Mouse (Mus musculus): ENCODE results near the gene Abhd11. TPM values are rescaled to one million over a fixed set of nuclear protein-coding genes. Genes with fewer than 3 reads are reported as not detected.
"Not testable (repeated sequence)": the region's sequence is repeated elsewhere in the genome, so short reads cannot be mapped to it uniquely, and the experiment has no call there.

The Abhd11 gene
- polyA plus RNA-seq (2014; fragmentation: Nextera tagmentation; extraction: Ambion mirVana) = 62.7 and 72.3 TPM in 2 replicates

DNA sequence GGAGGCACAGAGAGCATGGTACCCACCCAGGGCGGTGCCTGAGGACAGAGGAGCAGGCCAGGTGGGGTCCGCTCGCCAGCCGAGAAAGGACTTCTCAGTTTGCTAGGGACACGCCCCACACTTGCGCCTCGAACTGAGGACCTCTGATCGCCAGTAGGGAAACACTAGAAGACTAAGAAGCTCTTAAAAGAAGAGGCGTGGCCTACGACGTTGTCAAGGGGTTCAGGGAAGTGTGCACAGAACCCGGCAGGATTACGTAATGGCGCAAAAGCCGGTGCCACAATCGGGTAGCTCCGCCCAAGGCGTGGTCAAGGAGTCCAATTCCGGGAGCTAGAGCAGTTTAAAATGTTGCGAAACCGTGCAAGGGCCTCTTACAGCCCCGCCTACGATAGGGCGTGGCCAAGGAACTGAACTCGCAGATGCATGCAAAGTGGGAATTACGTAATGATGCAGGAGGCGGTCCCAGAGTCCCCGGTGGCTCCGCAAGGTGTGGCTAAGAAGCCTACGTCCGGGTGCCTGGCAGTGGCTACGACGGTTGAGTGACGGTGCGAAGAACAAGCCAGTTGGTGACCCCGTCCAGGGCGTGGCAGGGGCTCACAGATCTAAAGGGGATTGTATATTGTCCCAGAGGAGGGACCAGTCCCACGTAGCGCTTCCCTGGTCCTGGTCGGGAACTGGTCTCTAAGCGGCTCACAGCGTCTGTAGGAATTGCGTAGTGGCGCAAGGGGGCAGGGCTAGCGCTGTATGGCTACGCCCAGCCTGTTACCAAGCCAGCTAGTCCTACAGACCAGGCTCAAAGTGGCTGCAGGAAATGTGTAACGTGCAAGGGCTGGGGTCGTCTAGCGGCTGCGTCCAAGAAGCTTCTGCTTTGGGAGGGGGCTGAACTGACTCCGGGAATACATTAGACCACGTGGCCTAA is at the start of gene Abhd11:
TSS of gene Abhd11 (plus strand) at position 482 of the 919 bp plus-strand sequence.
- Histone ChIP-seq H3K27ac (peak within 1 kb of the TSS; percentile 96), H3K27me3 (ENCODE audit: control insufficient read depth, insufficient read depth, low read length) (no peaks in the 10 kb centered on the region), H3K4me2 (replicated peaks) (peak within 1 kb of the TSS; percentile 95), H3K9me3 (ENCODE audit: control insufficient read depth, low read length) (no peaks in the 10 kb centered on the region), H3K36me3 (replicated peaks; ENCODE audit: control insufficient read depth, insufficient read depth) (no peaks in the 10 kb centered on the region), H3K4me3 (replicated peaks; ENCODE audit: low read length) (peak within 1 kb of the TSS; percentile 57), H3K4me1 (replicated peaks; ENCODE audit: control insufficient read depth, insufficient read depth, low read length) (peaks cover 28% of the 10 kb centered on the region), H3K9ac (peak within 1 kb of the TSS; percentile 87)
- ATAC-seq (ENCODE audit: low FRiP score) = peak; percentile 90
- WGBS = under 1% methylated on average over 52 of the region's 52 CpGs
- peak; percentile 99 for DNase-seq (ENCODE audit: low spot score)

DNA sequence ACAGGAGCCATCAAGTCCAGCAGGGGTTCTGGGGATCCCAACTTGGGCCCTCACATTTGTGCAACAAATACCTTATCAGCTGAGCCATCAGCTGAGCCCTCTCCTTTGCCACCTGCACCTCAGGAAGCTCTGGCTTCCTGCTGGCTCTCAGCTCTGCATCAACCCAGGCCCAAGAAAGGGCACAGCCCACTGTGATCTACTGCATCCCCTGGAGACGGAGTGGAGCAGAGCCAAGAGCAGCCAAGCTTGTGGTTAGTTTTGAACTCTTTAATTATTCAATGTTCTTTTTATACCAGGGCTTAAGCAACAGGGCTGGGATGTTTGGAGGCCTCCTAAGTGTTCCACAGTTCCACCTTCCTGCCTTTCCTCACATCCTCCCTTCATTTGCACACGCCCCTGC is 48.5 kb upstream of the Abhd11 start:
- no peaks in the 10 kb centered on the region for H3K36me3 ChIP-seq (replicated peaks; ENCODE audit: control insufficient read depth, insufficient read depth)
- DNase-seq (ENCODE audit: low spot score) (no peak), ATAC-seq (ENCODE audit: low FRiP score) (no peak)
- no peaks in the 10 kb centered on the region for H3K27me3 ChIP-seq (ENCODE audit: control insufficient read depth, insufficient read depth, low read length)
- H3K4me3 ChIP-seq (replicated peaks; ENCODE audit: low read length) = no peak overlapping the region
- H3K9me3 ChIP-seq (ENCODE audit: control insufficient read depth, low read length) = no peaks in the 10 kb centered on the region
- no peaks in the 10 kb centered on the region for H3K4me1 ChIP-seq (replicated peaks; ENCODE audit: control insufficient read depth, insufficient read depth, low read length)
- 66% methylated on average over 2 of the region's 2 CpGs for WGBS
- H3K4me2 ChIP-seq (replicated peaks) = no peak overlapping the region
- H3K27ac ChIP-seq = no peak overlapping the region
- H3K9ac ChIP-seq = no peak overlapping the region

- H3K4me3 ChIP-seq (replicated peaks; ENCODE audit: low read length) = no peak overlapping the region
- no peaks in the 10 kb centered on the region for H3K36me3 ChIP-seq (replicated peaks; ENCODE audit: control insufficient read depth, insufficient read depth)
- H3K4me1 ChIP-seq (replicated peaks; ENCODE audit: control insufficient read depth, insufficient read depth, low read length) = no peaks in the 10 kb centered on the region
- no peaks in the 10 kb centered on the region for H3K9me3 ChIP-seq (ENCODE audit: control insufficient read depth, low read length)
- ATAC-seq (ENCODE audit: low FRiP score) = no peak
- peaks cover 3% of the 10 kb centered on the region; the same call in 1 of the 2 replicates for H3K27me3 ChIP-seq (ENCODE audit: control insufficient read depth, insufficient read depth, low read length)
- DNase-seq (ENCODE audit: low spot score) = no peak
- no peak overlapping the region for H3K4me2 ChIP-seq (replicated peaks)
- WGBS = 86% methylated on average over 2 of the region's 2 CpGs
- no peak overlapping the region for H3K9ac ChIP-seq
- H3K27ac ChIP-seq = no peak overlapping the region
Observed at GRCm38 (mm10) chr5:134961519-134961918, 47.4 kb upstream of the Abhd11 start.

DNA sequence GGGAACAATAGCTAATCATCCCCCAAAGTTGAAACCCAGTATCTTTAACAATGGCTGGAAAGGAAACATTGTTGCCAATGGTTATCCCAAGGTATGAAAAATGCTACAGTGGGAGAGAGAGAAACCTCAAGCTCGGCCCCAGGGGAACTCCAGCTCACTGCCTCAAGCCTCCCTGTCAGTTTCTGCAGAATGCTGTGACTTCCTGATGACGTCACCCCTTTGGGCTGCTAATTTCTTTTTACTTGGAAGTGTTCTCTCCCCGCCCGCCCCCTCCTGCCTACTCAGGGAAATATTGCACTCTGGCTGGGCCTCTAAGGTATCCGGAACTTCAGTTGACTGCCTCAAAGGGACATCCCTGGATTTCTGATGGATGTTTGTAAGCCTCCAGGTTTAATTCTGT is 45.4 kb upstream of the Abhd11 start:
- DNase-seq (ENCODE audit: low spot score) = no peak

DNA sequence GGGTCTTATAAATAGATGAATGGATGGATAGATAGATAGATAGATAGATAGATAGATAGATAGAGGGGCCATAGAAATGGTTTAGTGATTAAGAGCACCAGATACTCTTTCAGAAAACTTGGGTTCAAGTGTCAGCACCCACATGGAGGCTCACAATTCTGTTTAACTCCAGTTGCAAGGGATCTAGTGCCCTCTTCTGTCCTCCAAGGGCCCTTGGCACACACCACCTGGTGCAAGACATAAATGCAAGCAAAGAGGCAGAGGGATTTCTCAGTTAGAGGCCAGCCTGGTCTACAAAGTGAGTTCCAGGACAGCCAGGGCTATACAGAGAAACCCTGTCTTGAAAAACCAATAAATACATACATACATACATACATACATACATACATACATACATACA is 44.3 kb upstream of the Abhd11 start:
- not testable (repeated sequence) for H3K4me3 ChIP-seq (replicated peaks; ENCODE audit: low read length); H3K27me3 ChIP-seq (ENCODE audit: control insufficient read depth, insufficient read depth, low read length); H3K27ac ChIP-seq; H3K36me3 ChIP-seq (replicated peaks; ENCODE audit: control insufficient read depth, insufficient read depth); DNase-seq (ENCODE audit: low spot score); H3K9me3 ChIP-seq (ENCODE audit: control insufficient read depth, low read length); H3K4me2 ChIP-seq (replicated peaks); H3K4me1 ChIP-seq (replicated peaks; ENCODE audit: control insufficient read depth, insufficient read depth, low read length); ATAC-seq (ENCODE audit: low FRiP score); H3K9ac ChIP-seq

More for the DNA sequence above, 45.4 kb upstream of the Abhd11 start:
- Histone ChIP-seq H3K27me3 (ENCODE audit: control insufficient read depth, insufficient read depth, low read length) (peaks cover 4% of the 10 kb centered on the region; the same call in 1 of the 2 replicates), H3K4me1 (replicated peaks; ENCODE audit: control insufficient read depth, insufficient read depth, low read length) (no peaks in the 10 kb centered on the region), H3K9me3 (ENCODE audit: control insufficient read depth, low read length) (no peaks in the 10 kb centered on the region), H3K36me3 (replicated peaks; ENCODE audit: control insufficient read depth, insufficient read depth) (no peaks in the 10 kb centered on the region), H3K9ac (no peak overlapping the region), H3K27ac (no peak overlapping the region), H3K4me2 (replicated peaks) (no peak overlapping the region), H3K4me3 (replicated peaks; ENCODE audit: low read length) (no peak overlapping the region)
- no peak for ATAC-seq (ENCODE audit: low FRiP score)
- WGBS = 43% methylated on average over 5 of the region's 5 CpGs

DNA sequence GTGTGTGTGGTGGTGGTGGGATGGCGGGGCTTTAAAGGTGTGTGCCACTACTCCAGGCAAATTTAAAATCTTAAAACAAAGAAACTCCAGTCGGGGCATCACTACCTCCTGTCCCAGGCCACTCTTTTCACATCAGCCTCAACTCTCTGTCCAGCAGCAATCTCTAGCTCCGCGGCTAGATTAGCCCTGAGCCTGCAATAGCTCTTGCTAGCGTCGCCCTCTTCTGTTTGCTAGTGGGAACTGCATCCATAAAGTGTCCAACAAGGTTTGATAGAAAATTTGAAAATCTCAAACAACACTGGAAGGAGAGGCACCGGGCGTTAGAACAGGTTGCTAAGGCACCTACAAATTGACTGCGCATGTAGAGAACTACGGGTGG is 43.5 kb upstream of the Abhd11 start:
- WGBS = 5% methylated on average over 10 of the region's 10 CpGs
- ATAC-seq (ENCODE audit: low FRiP score) = no peak

DNA sequence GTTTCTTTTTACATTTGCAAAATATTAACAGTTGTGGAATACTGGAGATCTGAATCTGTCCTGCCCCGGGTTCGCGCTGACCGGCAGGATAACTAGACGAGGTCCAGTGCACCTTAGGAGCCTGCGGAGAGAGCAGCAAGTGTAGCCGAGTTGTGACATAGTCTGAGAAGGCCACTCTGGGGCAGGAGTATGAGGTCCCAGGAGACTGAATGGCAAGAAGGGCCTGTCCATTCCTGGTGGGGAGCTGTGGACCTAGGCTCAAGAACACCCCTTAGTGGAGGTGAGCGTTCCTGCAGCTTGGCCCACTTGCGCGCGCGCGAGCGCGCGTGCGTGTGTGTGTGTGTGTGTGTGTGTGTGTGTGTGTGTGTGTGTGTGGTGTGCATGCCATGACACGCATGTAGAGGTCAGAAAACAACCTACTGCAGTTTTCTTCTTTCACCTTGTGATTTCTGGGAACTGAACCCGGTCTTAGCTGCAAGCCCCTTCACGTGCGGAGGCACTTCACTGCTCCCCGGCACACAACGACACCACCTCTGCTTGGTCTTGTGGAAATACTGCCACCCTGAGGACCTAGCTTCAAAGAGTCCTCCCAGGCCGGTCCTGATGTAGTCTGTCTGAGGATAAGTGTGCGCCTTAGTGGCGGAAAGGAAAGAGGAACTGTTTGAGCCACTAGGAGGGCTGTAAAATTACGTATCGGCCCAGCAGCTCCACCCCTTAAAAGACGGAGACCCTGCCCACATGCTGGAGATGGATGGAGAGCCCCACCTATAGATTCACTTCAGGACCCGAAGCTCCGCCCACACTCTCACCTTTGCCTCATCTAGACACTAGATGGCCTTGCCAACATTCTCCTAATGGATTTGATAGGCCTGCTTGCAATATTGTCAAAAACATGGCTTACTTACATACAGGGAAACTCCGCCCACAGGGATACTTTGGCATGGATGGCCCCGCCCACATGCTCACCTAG is 42.8 kb upstream of the Abhd11 start:
- no peak; the same call in 1 of the 2 replicates for ATAC-seq (ENCODE audit: low FRiP score)
- Histone ChIP-seq H3K27ac (no peak overlapping the region), H3K36me3 (replicated peaks; ENCODE audit: control insufficient read depth, insufficient read depth) (no peaks in the 10 kb centered on the region), H3K9me3 (ENCODE audit: control insufficient read depth, low read length) (no peaks in the 10 kb centered on the region), H3K27me3 (ENCODE audit: control insufficient read depth, insufficient read depth, low read length) (peaks cover 4% of the 10 kb centered on the region; the same call in 1 of the 2 replicates), H3K4me3 (replicated peaks; ENCODE audit: low read length) (peak overlapping the region; percentile 8; the same call in 1 of the 2 replicates), H3K9ac (no peak overlapping the region), H3K4me2 (replicated peaks) (peak overlapping the region; percentile 45), H3K4me1 (replicated peaks; ENCODE audit: control insufficient read depth, insufficient read depth, low read length) (no peaks in the 10 kb centered on the region)
- 4% methylated on average over 33 of the region's 33 CpGs for WGBS
- DNase-seq (ENCODE audit: low spot score) = no peak

More for the DNA sequence above, 43.5 kb upstream of the Abhd11 start:
- Histone ChIP-seq H3K4me1 (replicated peaks; ENCODE audit: control insufficient read depth, insufficient read depth, low read length) (no peaks in the 10 kb centered on the region), H3K4me3 (replicated peaks; ENCODE audit: low read length) (0 out of 2 replicates have a peak overlapping the region, but pooled peaks have one; percentile 8), H3K27ac (no peak overlapping the region), H3K27me3 (ENCODE audit: control insufficient read depth, insufficient read depth, low read length) (peaks cover 4% of the 10 kb centered on the region; the same call in 1 of the 2 replicates), H3K9ac (no peak overlapping the region), H3K36me3 (replicated peaks; ENCODE audit: control insufficient read depth, insufficient read depth) (no peaks in the 10 kb centered on the region), H3K9me3 (ENCODE audit: control insufficient read depth, low read length) (no peaks in the 10 kb centered on the region), H3K4me2 (replicated peaks) (peak overlapping the region; percentile 45)
- DNase-seq (ENCODE audit: low spot score) = peak; percentile 81

DNA sequence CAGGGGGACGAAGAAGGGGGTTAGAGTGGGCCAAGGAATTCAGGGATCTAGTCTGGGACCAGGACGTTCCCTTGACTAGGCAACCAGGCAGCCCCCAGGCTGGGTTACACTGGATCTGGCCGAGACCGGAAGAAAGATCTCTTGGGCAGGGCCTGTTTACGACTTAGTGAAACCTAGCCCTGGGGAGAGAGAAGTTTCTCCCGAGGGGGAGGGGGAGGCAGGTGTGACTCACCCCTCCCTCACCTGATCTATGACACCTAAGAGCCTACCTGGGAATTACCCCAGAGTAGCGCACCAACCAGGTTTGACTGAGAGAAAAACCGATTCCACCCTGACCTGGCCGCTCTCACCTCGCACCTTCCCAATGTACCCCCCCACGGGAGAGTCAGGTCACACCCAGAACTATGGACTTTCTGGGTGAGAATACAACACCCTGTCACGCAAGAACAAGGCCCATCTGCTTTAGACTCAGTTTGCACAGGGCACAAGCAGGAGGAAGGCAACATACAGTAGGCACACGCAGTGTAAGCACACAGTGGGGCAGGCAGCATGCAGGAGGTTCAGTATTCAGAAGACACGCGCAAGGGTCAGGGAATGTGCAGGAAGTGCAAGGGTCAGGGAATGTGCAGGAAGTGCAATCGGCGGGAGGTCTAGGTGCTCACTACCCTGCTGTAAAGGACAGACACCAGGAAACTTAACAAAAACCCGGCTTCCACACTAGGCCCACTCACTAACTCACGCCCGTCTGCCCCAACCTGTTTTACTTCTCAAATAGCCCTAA is 41.6 kb upstream of the Abhd11 start:
- WGBS = 82% methylated on average over 20 of the region's 20 CpGs
- DNase-seq (ENCODE audit: low spot score) (no peak), ATAC-seq (ENCODE audit: low FRiP score) (no peak)
- no peak overlapping the region for H3K4me2 ChIP-seq (replicated peaks)
- H3K27ac ChIP-seq = no peak overlapping the region
- H3K27me3 ChIP-seq (ENCODE audit: control insufficient read depth, insufficient read depth, low read length) = peaks cover 4% of the 10 kb centered on the region; the same call in 1 of the 2 replicates
- no peaks in the 10 kb centered on the region for H3K4me1 ChIP-seq (replicated peaks; ENCODE audit: control insufficient read depth, insufficient read depth, low read length)
- H3K9me3 ChIP-seq (ENCODE audit: control insufficient read depth, low read length) = no peaks in the 10 kb centered on the region
- no peak overlapping the region for H3K9ac ChIP-seq
- H3K36me3 ChIP-seq (replicated peaks; ENCODE audit: control insufficient read depth, insufficient read depth) = no peaks in the 10 kb centered on the region
- no peak overlapping the region for H3K4me3 ChIP-seq (replicated peaks; ENCODE audit: low read length)
